Mouse (Mus musculus): ENCODE measurements at regions not wholly inside any gene's neighbourhood (a gene's known extent, or its start where the extent isn't known, plus 50 kb on each side); places are given as distances from the start of the nearest gene placed in this dataset.

GRCm38 (mm10) chr4:87638380-87638646, 394.9 kb downstream of the Mllt3 start:
- Histone ChIP-seq H3K36me3 (ENCODE audit: control insufficient read depth, insufficient read depth, low read length) (no peaks in the 10 kb centered on the region), H3K27ac (ENCODE audit: control insufficient read depth, insufficient read depth, low read depth, low read length) (no peak overlapping the region), H3K27me3 (ENCODE audit: control insufficient read depth, insufficient read depth, low read length) (no peaks in the 10 kb centered on the region), H3K4me3 (ENCODE audit: control insufficient read depth, low read depth, low read length) (no peak overlapping the region), H3K4me1 (ENCODE audit: control insufficient read depth, insufficient read depth, low read length) (no peaks in the 10 kb centered on the region)
- TF ChIP-seq CTCF (IDR thresholded peaks at IDR 0.05; ENCODE audit: control insufficient read depth, insufficient read depth, insufficient replicate concordance, low read depth, low read length) (no peak), POLR2A (IDR thresholded peaks at IDR 0.05; ENCODE audit: control insufficient read depth, low read depth, low read length) (no peak)

- TF ChIP-seq POLR2A (IDR thresholded peaks at IDR 0.05; ENCODE audit: control insufficient read depth, low read depth, low read length) (no peak), CTCF (IDR thresholded peaks at IDR 0.05; ENCODE audit: control insufficient read depth, insufficient read depth, insufficient replicate concordance, low read depth, low read length) (no peak)
- no peaks in the 10 kb centered on the region for H3K36me3 ChIP-seq (ENCODE audit: control insufficient read depth, insufficient read depth, low read length)
- no peaks in the 10 kb centered on the region for H3K27me3 ChIP-seq (ENCODE audit: control insufficient read depth, insufficient read depth, low read length)
- no peaks in the 10 kb centered on the region for H3K4me1 ChIP-seq (ENCODE audit: control insufficient read depth, insufficient read depth, low read length)
- no peak overlapping the region for H3K27ac ChIP-seq (ENCODE audit: control insufficient read depth, insufficient read depth, low read depth, low read length)
- H3K4me3 ChIP-seq (ENCODE audit: control insufficient read depth, low read depth, low read length) = no peak overlapping the region
Measured at GRCm38 (mm10) chr4:87637629-87638379, 395.4 kb downstream of the Mllt3 start.

GRCm38 (mm10) chr4:87611116-87611515, 380.8 kb upstream of the Slc24a2 start:
- Histone ChIP-seq H3K4me3 (ENCODE audit: control insufficient read depth, low read depth, low read length) (no peak overlapping the region), H3K36me3 (ENCODE audit: control insufficient read depth, insufficient read depth, low read length) (no peaks in the 10 kb centered on the region), H3K4me1 (ENCODE audit: control insufficient read depth, insufficient read depth, low read length) (no peaks in the 10 kb centered on the region), H3K27ac (ENCODE audit: control insufficient read depth, insufficient read depth, low read depth, low read length) (no peak overlapping the region), H3K27me3 (ENCODE audit: control insufficient read depth, insufficient read depth, low read length) (no peaks in the 10 kb centered on the region)
- TF ChIP-seq CTCF (IDR thresholded peaks at IDR 0.05; ENCODE audit: control insufficient read depth, insufficient read depth, insufficient replicate concordance, low read depth, low read length) (no peak), POLR2A (IDR thresholded peaks at IDR 0.05; ENCODE audit: control insufficient read depth, low read depth, low read length) (no peak)

GRCm38 (mm10) chr4:87593644-87594043, 363.4 kb upstream of the Slc24a2 start:
- Histone ChIP-seq H3K27me3 (ENCODE audit: control insufficient read depth, insufficient read depth, low read length) (no peaks in the 10 kb centered on the region), H3K4me1 (ENCODE audit: control insufficient read depth, insufficient read depth, low read length) (no peaks in the 10 kb centered on the region), H3K4me3 (ENCODE audit: control insufficient read depth, low read depth, low read length) (no peak overlapping the region), H3K27ac (ENCODE audit: control insufficient read depth, insufficient read depth, low read depth, low read length) (no peak overlapping the region), H3K36me3 (ENCODE audit: control insufficient read depth, insufficient read depth, low read length) (no peaks in the 10 kb centered on the region)
- TF ChIP-seq POLR2A (IDR thresholded peaks at IDR 0.05; ENCODE audit: control insufficient read depth, low read depth, low read length) (no peak), CTCF (IDR thresholded peaks at IDR 0.05; ENCODE audit: control insufficient read depth, insufficient read depth, insufficient replicate concordance, low read depth, low read length) (no peak)

GRCm38 (mm10) chr4:87590797-87591196, 360.5 kb upstream of the Slc24a2 start:
- H3K36me3 ChIP-seq (ENCODE audit: control insufficient read depth, insufficient read depth, low read length) = no peaks in the 10 kb centered on the region
- no peaks in the 10 kb centered on the region for H3K4me1 ChIP-seq (ENCODE audit: control insufficient read depth, insufficient read depth, low read length)
- no peak overlapping the region for H3K4me3 ChIP-seq (ENCODE audit: control insufficient read depth, low read depth, low read length)
- TF ChIP-seq CTCF (IDR thresholded peaks at IDR 0.05; ENCODE audit: control insufficient read depth, insufficient read depth, insufficient replicate concordance, low read depth, low read length) = no peak
- TF ChIP-seq POLR2A (IDR thresholded peaks at IDR 0.05; ENCODE audit: control insufficient read depth, low read depth, low read length) = no peak
- no peak overlapping the region for H3K27ac ChIP-seq (ENCODE audit: control insufficient read depth, insufficient read depth, low read depth, low read length)
- H3K27me3 ChIP-seq (ENCODE audit: control insufficient read depth, insufficient read depth, low read length) = no peaks in the 10 kb centered on the region

GRCm38 (mm10) chr4:87578164-87578563, 347.9 kb upstream of the Slc24a2 start:
- Histone ChIP-seq H3K27ac (ENCODE audit: control insufficient read depth, insufficient read depth, low read depth, low read length) (no peak overlapping the region), H3K36me3 (ENCODE audit: control insufficient read depth, insufficient read depth, low read length) (no peaks in the 10 kb centered on the region), H3K27me3 (ENCODE audit: control insufficient read depth, insufficient read depth, low read length) (no peaks in the 10 kb centered on the region), H3K4me3 (ENCODE audit: control insufficient read depth, low read depth, low read length) (no peak overlapping the region), H3K4me1 (ENCODE audit: control insufficient read depth, insufficient read depth, low read length) (no peaks in the 10 kb centered on the region)
- no peak for TF ChIP-seq POLR2A (IDR thresholded peaks at IDR 0.05; ENCODE audit: control insufficient read depth, low read depth, low read length)
- no peak for TF ChIP-seq CTCF (IDR thresholded peaks at IDR 0.05; ENCODE audit: control insufficient read depth, insufficient read depth, insufficient replicate concordance, low read depth, low read length)

GRCm38 (mm10) chr4:87570950-87571349, 340.7 kb upstream of the Slc24a2 start:
- H3K27me3 ChIP-seq (ENCODE audit: control insufficient read depth, insufficient read depth, low read length) = no peaks in the 10 kb centered on the region
- H3K4me1 ChIP-seq (ENCODE audit: control insufficient read depth, insufficient read depth, low read length) = no peaks in the 10 kb centered on the region; the same call in 1 of the 2 replicates
- H3K36me3 ChIP-seq (ENCODE audit: control insufficient read depth, insufficient read depth, low read length) = no peaks in the 10 kb centered on the region
- no peak overlapping the region for H3K27ac ChIP-seq (ENCODE audit: control insufficient read depth, insufficient read depth, low read depth, low read length)
- H3K4me3 ChIP-seq (ENCODE audit: control insufficient read depth, low read depth, low read length) = no peak overlapping the region
- TF ChIP-seq CTCF (IDR thresholded peaks at IDR 0.05; ENCODE audit: control insufficient read depth, insufficient read depth, insufficient replicate concordance, low read depth, low read length) (no peak), POLR2A (IDR thresholded peaks at IDR 0.05; ENCODE audit: control insufficient read depth, low read depth, low read length) (no peak)
